Mouse (Mus musculus) hindbrain, embryonic 14.5 days (tissue): ENCODE measurements around the gene Itih1. TPM values are rescaled to one million over a fixed set of nuclear protein-coding genes. Genes with fewer than 3 reads are reported as not detected.

Experiments used
- ATAC-seq: fragments of 200-750 bp; cut with Nextera tagmentation; 2 replicates; pipeline ENCODE4 v1.8.0; 2017; ENCODE audit warnings: moderate number of reproducible peaks, mild to moderate bottlenecking, moderate TSS enrichment, moderate library complexity; ENCODE audit not compliant: low FRiP score
- DNase-seq: peaks from one replicate; pipeline ENCODE4 v3.0.0-alpha.2; 2015; ENCODE audit warnings: low spot score
- H3K27ac ChIP-seq: fragments of 300-500 bp; sonication (generic); 2 replicates; pipeline ENCODE4 v1.5.1; 2014; ENCODE audit warnings: mild to moderate bottlenecking, moderate library complexity
- H3K27me3 ChIP-seq: fragments of 300-500 bp; sonication (generic); 2 replicates; pipeline ENCODE4 v1.6.1; 2014; ENCODE audit warnings: mild to moderate bottlenecking, low read length, mixed read lengths; ENCODE audit not compliant: control insufficient read depth, insufficient read depth
- H3K36me3 ChIP-seq: fragments of 300-500 bp; sonication (generic); replicated peaks from 2 replicates; pipeline ENCODE4 v1.6.1; 2014; ENCODE audit not compliant: control insufficient read depth, insufficient read depth
- H3K4me1 ChIP-seq: fragments of 300-500 bp; sonication (generic); replicated peaks from 2 replicates; pipeline ENCODE4 v1.6.1; 2014; ENCODE audit warnings: antibody characterized with exemption, low read length, mixed read lengths; ENCODE audit not compliant: control insufficient read depth, insufficient read depth
- H3K4me2 ChIP-seq: fragments of 300-500 bp; sonication (generic); replicated peaks from 2 replicates; pipeline ENCODE4 v1.6.1; 2014; ENCODE audit warnings: mild to moderate bottlenecking, moderate library complexity
- H3K4me3 ChIP-seq: fragments of 300-500 bp; sonication (generic); replicated peaks from 2 replicates; pipeline ENCODE4 v1.5.1; 2014; ENCODE audit warnings: mild to moderate bottlenecking, low read length
- H3K9ac ChIP-seq: fragments of 300-500 bp; sonication (generic); 2 replicates; pipeline ENCODE4 v1.6.1; 2014
- H3K9me3 ChIP-seq: fragments of 300-500 bp; sonication (generic); 2 replicates; pipeline ENCODE4 v1.6.1; 2016; ENCODE audit warnings: low read length; ENCODE audit not compliant: control insufficient read depth
- WGBS: fragments of 180-500 bp; shearing (Covaris S2); extraction: QIAGEN DNeasy Blood & Tissue Kit; methylation state at CpG from one replicate; pipeline ENCODE4 v1.1.7; 2014; 5-methylcytosine and 5-hydroxymethylcytosine counted together
- polyA plus RNA-seq: library from polyadenylated mRNA; unstranded; fragments of >200 nt; fragmentation: Nextera tagmentation; extraction: Ambion mirVana; gene quantifications from 2 replicates; pipeline ENCODE4 v1.2.1, GENCODE M21; 2014

Gene Itih1
- polyA plus RNA-seq, 1 experiment from 2014 or later: not detected

DNA sequence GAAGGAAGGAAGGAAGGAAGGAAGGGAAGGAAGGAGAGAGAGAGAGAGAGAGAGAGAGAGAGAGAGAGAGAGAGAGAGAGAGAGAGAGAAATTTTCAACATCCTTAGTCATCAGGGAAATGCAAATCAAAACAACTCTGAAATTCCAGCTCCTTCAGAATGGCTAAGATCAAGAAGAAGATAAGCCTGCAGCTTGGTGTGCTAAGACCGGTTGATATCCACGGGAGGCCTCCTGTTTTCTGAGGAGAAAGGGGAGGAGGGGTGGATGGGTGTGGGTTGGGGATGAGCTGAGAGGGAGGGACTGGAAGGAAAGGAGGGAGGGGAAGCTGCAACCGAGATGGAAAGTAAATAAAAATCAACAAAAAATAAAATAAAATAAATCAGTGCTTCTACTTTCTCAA, 57.8 kb downstream of the Itih1 start:
- H3K9ac ChIP-seq: no peak overlapping the region
- ATAC-seq (no peak), DNase-seq (no peak)
- no peak overlapping the region for H3K4me2 ChIP-seq
- no peaks in the 10 kb centered on the region for H3K27me3 ChIP-seq
- 24% methylated on average over 3 of the region's 3 CpGs for WGBS
- H3K4me1 ChIP-seq: no peaks in the 10 kb centered on the region
- H3K9me3 ChIP-seq: no peaks in the 10 kb centered on the region
- no peak overlapping the region for H3K27ac ChIP-seq
- H3K4me3 ChIP-seq: no peak overlapping the region
- H3K36me3 ChIP-seq: no peaks in the 10 kb centered on the region

DNA sequence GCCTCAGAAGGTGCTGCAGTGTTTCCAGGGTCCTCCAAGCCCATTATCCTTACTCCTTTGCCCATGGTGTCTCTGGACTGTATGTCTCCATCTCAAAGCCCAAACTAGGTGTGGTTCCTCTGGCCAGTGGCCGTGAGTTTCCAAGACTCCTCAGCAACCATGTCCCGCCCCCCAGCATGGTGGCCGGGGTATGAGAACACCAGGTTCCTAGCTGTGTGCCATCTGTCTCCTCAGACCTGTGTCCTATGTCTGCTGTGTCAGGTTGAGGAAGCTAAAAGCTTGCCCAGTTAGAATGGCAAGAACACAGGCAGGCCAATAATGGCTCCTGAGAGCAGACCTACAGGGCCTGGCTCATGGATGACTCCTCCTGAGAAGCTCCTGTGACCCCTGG, 61.4 kb downstream of the Itih1 start:
- H3K27ac ChIP-seq: no peak overlapping the region
- 96% methylated on average over 3 of the region's 3 CpGs for WGBS
- no peaks in the 10 kb centered on the region for H3K4me1 ChIP-seq
- no peak overlapping the region for H3K4me2 ChIP-seq
- ATAC-seq: no peak
- H3K27me3 ChIP-seq: no peaks in the 10 kb centered on the region
- H3K9ac ChIP-seq: no peak overlapping the region
- no peak overlapping the region for H3K4me3 ChIP-seq
- DNase-seq: no peak
- H3K9me3 ChIP-seq: no peaks in the 10 kb centered on the region
- 0 out of 2 replicates have a peak, but pooled peaks cover 4% of the 10 kb centered on the region for H3K36me3 ChIP-seq

DNA sequence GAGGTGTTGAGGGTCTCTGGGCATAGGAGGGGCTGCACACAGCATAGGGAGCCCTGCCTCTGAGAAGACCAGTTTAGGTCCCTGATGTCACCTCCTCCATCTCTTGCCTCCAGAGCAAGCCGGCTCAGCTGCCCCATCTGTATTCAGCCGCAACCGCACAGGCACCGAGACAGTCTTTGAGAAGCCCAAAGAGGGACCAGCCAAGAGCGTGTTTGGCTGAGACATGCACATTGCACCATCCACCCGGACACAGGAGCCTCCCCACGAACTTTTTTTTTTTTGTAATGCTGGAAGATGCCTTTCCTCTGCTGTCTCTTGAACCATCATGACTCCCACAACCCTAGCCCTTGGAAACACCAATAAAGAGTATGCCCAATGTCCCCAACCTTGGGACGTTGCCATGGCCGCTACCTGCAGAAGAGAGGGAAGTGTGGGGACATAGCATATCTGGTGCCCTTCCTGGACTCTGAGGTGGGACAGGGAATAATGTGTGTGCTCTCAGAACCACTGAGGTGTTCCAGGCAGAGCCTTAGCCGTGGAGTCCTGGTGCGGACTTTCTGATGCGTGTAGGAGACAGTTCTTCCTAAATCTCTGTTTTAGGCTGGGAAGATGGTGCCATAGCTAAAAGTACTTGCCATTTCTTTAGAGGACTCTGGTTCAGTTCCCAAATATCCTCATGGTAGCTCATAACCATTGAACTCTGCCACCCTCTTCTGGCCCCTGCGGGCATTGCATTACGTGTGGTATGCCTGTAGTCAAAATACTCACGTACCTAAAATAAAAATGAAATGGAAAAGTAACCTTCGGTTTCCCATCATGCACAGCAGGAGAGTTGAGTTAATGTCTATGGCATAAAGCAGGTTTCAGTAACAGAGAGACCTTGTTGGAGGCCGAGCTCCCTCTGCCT, 62.0 kb downstream of the Itih1 start:
- Histone ChIP-seq H3K9ac (no peak overlapping the region), H3K36me3 (peaks cover 10% of the 10 kb centered on the region), H3K27me3 (no peaks in the 10 kb centered on the region), H3K27ac (no peak overlapping the region), H3K4me3 (no peak overlapping the region), H3K4me2 (no peak overlapping the region), H3K9me3 (no peaks in the 10 kb centered on the region), H3K4me1 (no peaks in the 10 kb centered on the region)
- no peak for ATAC-seq
- WGBS: 84% methylated on average over 17 of the region's 17 CpGs
- no peak for DNase-seq

DNA sequence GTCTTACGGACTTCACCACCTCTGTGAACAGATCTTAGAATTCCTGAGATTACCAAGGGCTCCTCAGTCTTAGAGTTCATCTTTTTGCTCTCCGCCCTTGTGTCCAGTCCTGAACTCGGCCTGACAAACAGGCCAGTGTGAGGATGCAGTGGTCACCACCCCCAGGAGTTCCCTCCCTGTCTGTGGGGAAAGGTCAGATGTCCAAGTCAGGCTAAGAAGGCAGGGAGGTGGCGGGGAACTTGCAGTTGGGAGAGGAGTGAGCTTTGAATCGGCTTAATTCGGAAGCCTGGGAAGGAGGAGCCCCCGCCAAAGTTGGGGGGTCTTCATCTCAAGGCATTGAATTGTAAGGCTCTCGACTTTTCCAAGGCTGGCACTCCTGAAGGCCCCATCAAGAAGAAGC, 62.8 kb downstream of the Itih1 start:
- H3K27ac ChIP-seq: no peak overlapping the region
- no peak overlapping the region for H3K4me2 ChIP-seq
- no peaks in the 10 kb centered on the region for H3K9me3 ChIP-seq
- H3K4me1 ChIP-seq: no peaks in the 10 kb centered on the region
- no peaks in the 10 kb centered on the region for H3K27me3 ChIP-seq
- WGBS: 77% methylated on average over 8 of the region's 8 CpGs
- H3K4me3 ChIP-seq: no peak overlapping the region
- no peak overlapping the region for H3K9ac ChIP-seq
- no peak for ATAC-seq
- no peak for DNase-seq
- H3K36me3 ChIP-seq: peaks cover 18% of the 10 kb centered on the region

DNA sequence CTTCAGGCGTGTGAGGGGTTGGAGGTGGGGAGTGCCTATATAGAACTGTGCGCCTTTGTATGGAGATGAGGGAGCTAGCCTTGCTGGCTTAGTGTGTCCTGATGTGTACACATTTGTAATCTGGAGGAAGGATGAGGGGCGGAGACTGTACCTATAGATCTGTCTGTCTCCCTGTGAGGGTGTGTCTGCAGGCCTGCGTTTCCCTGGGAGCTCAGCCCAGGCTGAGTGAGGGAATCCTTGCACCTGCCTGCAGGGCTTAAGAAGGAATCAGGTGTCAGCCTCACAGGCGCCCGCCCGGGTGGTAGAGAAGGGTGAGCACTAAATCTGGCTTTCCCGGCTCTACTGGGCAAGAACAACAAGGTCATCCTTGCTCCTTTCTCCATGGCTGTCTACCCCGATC, 63.3 kb downstream of the Itih1 start:
- Histone ChIP-seq H3K36me3 (peaks cover 18% of the 10 kb centered on the region), H3K27ac (no peak overlapping the region), H3K9ac (no peak overlapping the region), H3K4me2 (no peak overlapping the region), H3K27me3 (no peaks in the 10 kb centered on the region), H3K4me3 (no peak overlapping the region), H3K9me3 (no peaks in the 10 kb centered on the region), H3K4me1 (no peaks in the 10 kb centered on the region)
- WGBS: 73% methylated on average over 9 of the region's 9 CpGs
- no peak for DNase-seq
- ATAC-seq: no peak

Other genes starting within 250 kb of the Itih1 start
- gene Sfmbt1, start 228.4 kb downstream of the Itih1 start, polyA plus RNA-seq: 19.8 and 20.0 TPM in 2 replicates
- 21.6 and 24.0 TPM in 2 replicates for gene Tmem110, start 117.7 kb downstream of the Itih1 start, polyA plus RNA-seq
- gene Mustn1, start 64.1 kb downstream of the Itih1 start, polyA plus RNA-seq: 0.67 and 1.5 TPM in 2 replicates
- gene Itih4, start 56.8 kb downstream of the Itih1 start, polyA plus RNA-seq: not detected in 2 replicates
- 2.5 and 3.1 TPM in 2 replicates for gene Itih3, start 19.5 kb downstream of the Itih1 start, polyA plus RNA-seq
- 13.4 and 14.1 TPM in 2 replicates for gene Nek4, start 8.1 kb upstream of the Itih1 start, polyA plus RNA-seq
- gene Glt8d1, start 58.1 kb upstream of the Itih1 start, polyA plus RNA-seq: 59.5 and 64.4 TPM in 2 replicates
- gene Spcs1, start 58.4 kb upstream of the Itih1 start, polyA plus RNA-seq: 315 and 357 TPM in 2 replicates
- gene Pbrm1, start 75.8 kb upstream of the Itih1 start, polyA plus RNA-seq: 98.2 and 105 TPM in 2 replicates
- 43.2 and 44.6 TPM in 2 replicates for gene Gnl3, start 75.9 kb upstream of the Itih1 start, polyA plus RNA-seq
- gene Smim4, start 185.7 kb upstream of the Itih1 start, polyA plus RNA-seq: 55.5 and 77.7 TPM in 2 replicates
- 260 and 277 TPM in 2 replicates for gene Nt5dc2, start 187.8 kb upstream of the Itih1 start, polyA plus RNA-seq
- 17.9 and 27.6 TPM in 2 replicates for gene Stab1, start 225.4 kb upstream of the Itih1 start, polyA plus RNA-seq